Mouse (Mus musculus) heart, postnatal 36 days (tissue): ENCODE measurements around the gene Mospd3. TPM values are rescaled to one million over a fixed set of nuclear protein-coding genes. Genes with fewer than 3 reads are reported as not detected.

Experiments used
- total RNA-seq, 2 experiments: library from RNA; stranded (reverse); gene quantifications; 2 replicates each; pipeline ENCODE4 v1.2.3; 2021

The Mospd3 gene
- total RNA-seq, 2 experiments from 2014 or later = 16.5 to 16.8 TPM

Other genes starting within 250 kb of the Mospd3 start
- gene Zan, start 124.0 kb downstream of the Mospd3 start, total RNA-seq = not detected
- 10 to 100 TPM; 13.1 to 14.1 TPM for gene Pop7, start 98.5 kb downstream of the Mospd3 start, total RNA-seq
- gene Gigyf1, start 82.5 kb downstream of the Mospd3 start, total RNA-seq = 10 to 100 TPM; 29.5 to 35.4 TPM
- not detected for gene Epo, start 67.8 kb downstream of the Mospd3 start, total RNA-seq
- 100 to 1,000 TPM; 245 to 248 TPM for gene Gnb2, start 67.5 kb downstream of the Mospd3 start, total RNA-seq
- gene Actl6b, start 47.5 kb downstream of the Mospd3 start, total RNA-seq = not detected
- not detected for gene Tfr2, start 31.2 kb downstream of the Mospd3 start, total RNA-seq
- 10 to 100 TPM; 58.1 to 65.1 TPM for gene Pcolce, start 12.7 kb upstream of the Mospd3 start, total RNA-seq
- under 1 TPM; 0.16 to 0.31 TPM for gene Fbxo24, start 27.9 kb upstream of the Mospd3 start, total RNA-seq
- gene Lrch4, start 28.1 kb upstream of the Mospd3 start, total RNA-seq = 10 to 100 TPM; 18.4 to 20.5 TPM
- gene Gm20605, start 28.1 kb upstream of the Mospd3 start, total RNA-seq = 1 to 10 TPM; 3.9 to 4.9 TPM
- 1 to 10 TPM; 1.2 to 1.7 TPM for gene Sap25, start 40.3 kb upstream of the Mospd3 start, total RNA-seq
- gene Irs3, start 44.7 kb upstream of the Mospd3 start, total RNA-seq = under 1 TPM; 0.14 to 0.75 TPM
- gene Agfg2, start 83.7 kb upstream of the Mospd3 start, total RNA-seq = 10 to 100 TPM; 11.6 to 18.3 TPM
- gene Nyap1, start 140.5 kb upstream of the Mospd3 start, total RNA-seq = 1 to 10 TPM in 1 of 2 experiments, under 1 TPM in 1; 0.81 to 1.1 TPM
- 100 to 1,000 TPM; 260 to 268 TPM for gene Tsc22d4, start 144.7 kb upstream of the Mospd3 start, total RNA-seq
- 10 to 100 TPM; 10.7 to 12.3 TPM for gene Ppp1r35, start 177.8 kb upstream of the Mospd3 start, total RNA-seq
- 10 to 100 TPM; 25.6 to 35.3 TPM for gene Mepce, start 186.6 kb upstream of the Mospd3 start, total RNA-seq
- gene Zcwpw1, start 186.7 kb upstream of the Mospd3 start, total RNA-seq = under 1 TPM; 0.36 to 0.49 TPM
- gene Pilra, start 235.2 kb upstream of the Mospd3 start, total RNA-seq = 1 to 10 TPM; 3.2 TPM